Mouse (Mus musculus): ENCODE measurements around the gene Arhgef39. TPM values are rescaled to one million over a fixed set of nuclear protein-coding genes. Genes with fewer than 3 reads are reported as not detected.

The Arhgef39 gene
- polyA plus RNA-seq, 1 experiment from 2014 or later: 27.0 TPM

Other genes with a start within 250 kb of the Arhgef39 start
- gene Atp8b5, start 232.5 kb downstream of the Arhgef39 start, polyA plus RNA-seq (2016; fragmentation: Nextera tagmentation; extraction: Ambion mirVana): 0.08 and 0.10 TPM in 2 replicates
- 52.7 and 53.3 TPM in 2 replicates for gene Rusc2, start 117.7 kb downstream of the Arhgef39 start, polyA plus RNA-seq (2016; fragmentation: Nextera tagmentation; extraction: Ambion mirVana)
- 0.34 TPM in 1 of 2 replicates, not detected in the other for gene Fam166b, start 70.6 kb downstream of the Arhgef39 start, polyA plus RNA-seq (2016; fragmentation: Nextera tagmentation; extraction: Ambion mirVana)
- gene Tesk1, start 57.8 kb downstream of the Arhgef39 start, polyA plus RNA-seq (2016; fragmentation: Nextera tagmentation; extraction: Ambion mirVana): 14.9 and 15.4 TPM in 2 replicates
- 2.7 and 2.9 TPM in 2 replicates for gene Cd72, start 45.1 kb downstream of the Arhgef39 start, polyA plus RNA-seq (2016; fragmentation: Nextera tagmentation; extraction: Ambion mirVana)
- gene Sit1, start 16.0 kb downstream of the Arhgef39 start, polyA plus RNA-seq (2016; fragmentation: Nextera tagmentation; extraction: Ambion mirVana): 0.17 TPM in 1 of 2 replicates, not detected in the other
- gene Ccdc107, start 6.8 kb downstream of the Arhgef39 start, polyA plus RNA-seq (2016; fragmentation: Nextera tagmentation; extraction: Ambion mirVana): 54.0 and 54.6 TPM in 2 replicates
- gene Car9, start 7.3 kb upstream of the Arhgef39 start, polyA plus RNA-seq (2016; fragmentation: Nextera tagmentation; extraction: Ambion mirVana): 0.33 and 0.41 TPM in 2 replicates
- 83.5 and 93.0 TPM in 2 replicates for gene Tpm2, start 24.1 kb upstream of the Arhgef39 start, polyA plus RNA-seq (2016; fragmentation: Nextera tagmentation; extraction: Ambion mirVana)
- gene Creb3, start 62.6 kb upstream of the Arhgef39 start, polyA plus RNA-seq (2016; fragmentation: Nextera tagmentation; extraction: Ambion mirVana): 68.0 and 71.0 TPM in 2 replicates
- 59.6 and 65.6 TPM in 2 replicates for gene Tln1, start 63.0 kb upstream of the Arhgef39 start, polyA plus RNA-seq (2016; fragmentation: Nextera tagmentation; extraction: Ambion mirVana)
- gene Rgp1, start 79.0 kb upstream of the Arhgef39 start, polyA plus RNA-seq (2016; fragmentation: Nextera tagmentation; extraction: Ambion mirVana): 29.5 and 36.3 TPM in 2 replicates
- 50.4 and 55.4 TPM in 2 replicates for gene Gba2, start 79.2 kb upstream of the Arhgef39 start, polyA plus RNA-seq (2016; fragmentation: Nextera tagmentation; extraction: Ambion mirVana)
- 1.3 and 2.8 TPM in 2 replicates for gene Msmp, start 84.8 kb upstream of the Arhgef39 start, polyA plus RNA-seq (2016; fragmentation: Nextera tagmentation; extraction: Ambion mirVana)
- gene Npr2, start 132.2 kb upstream of the Arhgef39 start, polyA plus RNA-seq (2016; fragmentation: Nextera tagmentation; extraction: Ambion mirVana): 45.4 and 60.1 TPM in 2 replicates
- 2.7 and 3.0 TPM in 2 replicates for gene Spag8, start 153.9 kb upstream of the Arhgef39 start, polyA plus RNA-seq (2016; fragmentation: Nextera tagmentation; extraction: Ambion mirVana)
- 71.0 and 74.6 TPM in 2 replicates for gene Hint2, start 156.8 kb upstream of the Arhgef39 start, polyA plus RNA-seq (2016; fragmentation: Nextera tagmentation; extraction: Ambion mirVana)
- gene Tmem8b, start 169.3 kb upstream of the Arhgef39 start, polyA plus RNA-seq (2016; fragmentation: Nextera tagmentation; extraction: Ambion mirVana): 11.8 and 14.2 TPM in 2 replicates
- 3.2 and 3.3 TPM in 2 replicates for gene Fam221b, start 169.4 kb upstream of the Arhgef39 start, polyA plus RNA-seq (2016; fragmentation: Nextera tagmentation; extraction: Ambion mirVana)
- gene Olfr70, start 201.1 kb upstream of the Arhgef39 start, polyA plus RNA-seq (2016; fragmentation: Nextera tagmentation; extraction: Ambion mirVana): not detected in 2 replicates
- not detected in 2 replicates for gene Olfr71, start 210.6 kb upstream of the Arhgef39 start, polyA plus RNA-seq (2016; fragmentation: Nextera tagmentation; extraction: Ambion mirVana)
- gene Hrct1, start 227.5 kb upstream of the Arhgef39 start, polyA plus RNA-seq (2016; fragmentation: Nextera tagmentation; extraction: Ambion mirVana): 0.22 TPM in 1 of 2 replicates, not detected in the other
- not detected in 2 replicates for gene Spaar, start 230.3 kb upstream of the Arhgef39 start, polyA plus RNA-seq (2016; fragmentation: Nextera tagmentation; extraction: Ambion mirVana)